Comparison of ENCODE assay signal across 10 mouse cellular contexts in genomic region chr6:72430989-72431921, GRCm38 (mm10). TPM values are rescaled to one million over a fixed set of nuclear protein-coding genes. Genes with fewer than 3 reads are reported as not detected.
DNase-seq lines count a peak whose midpoint lies in the region; ATAC-seq and TF ChIP-seq lines count a peak whose summit lies in the region.
"Had no signal": no experiment of that assay in that cellular context is flagged by ENCODE, and none has a peak within 500 bp of the region (broad histone marks: within the 10 kb centered on the region; RNA-seq: fewer than 3 reads in every experiment).

No protein-coding gene starts in this region.

- H3K27me3 ChIP-seq in midbrain, embryonic 12.5 days = no peaks in the 10 kb centered on the region
- H3K27me3 ChIP-seq in midbrain, embryonic 10.5 days (ENCODE audit: low read depth, poor library complexity, severe bottlenecking) = no peaks in the 10 kb centered on the region
- H3K27me3 ChIP-seq in limb, embryonic 15.5 days = no peaks in the 10 kb centered on the region

- no peak overlapping the region for H3K4me2 ChIP-seq in midbrain, embryonic 12.5 days (replicated peaks)
- H3K4me2 ChIP-seq in limb, embryonic 15.5 days = no peak overlapping the region

- H3K9ac ChIP-seq in midbrain, embryonic 12.5 days (replicated peaks) = no peak overlapping the region
- no peak overlapping the region for H3K9ac ChIP-seq in limb, embryonic 15.5 days

- 43% methylated on average over 5 of the region's 5 CpGs for WGBS in midbrain, embryonic 12.5 days
- 44% methylated on average over 5 of the region's 5 CpGs for WGBS in midbrain, embryonic 10.5 days
- 34% methylated on average over 5 of the region's 5 CpGs for WGBS in limb, embryonic 15.5 days

- ATAC-seq in midbrain, embryonic 12.5 days (ENCODE audit: low FRiP score, low read depth) = peak; percentile 58
- no peak for ATAC-seq in limb, embryonic 15.5 days (ENCODE audit: insufficient number of reproducible peaks, low FRiP score, low TSS enrichment, low read depth)

- H3K4me3 ChIP-seq in gastrocnemius, adult 2 months = no peak overlapping the region
- no peak overlapping the region for H3K4me3 ChIP-seq in midbrain, embryonic 12.5 days
- no peak overlapping the region for H3K4me3 ChIP-seq in midbrain, embryonic 10.5 days
- no peak overlapping the region for H3K4me3 ChIP-seq in limb, embryonic 15.5 days

- DNase-seq in gastrocnemius, adult 2 months = no peak
- no peak for DNase-seq in gastrocnemius, postnatal 36 days
- no peak for DNase-seq in midbrain, embryonic 10.5 days (ENCODE audit: low spot score)
- peak; percentile 78 for DNase-seq in telencephalon, adult 2 months (ENCODE audit: low read depth, low spot score)
- DNase-seq in cerebellum, postnatal 36 days = no peak
- DNase-seq in c-Kit-positive CD71-positive TER-119-positive erythroid progenitor cells, embryonic 14.5 days (ENCODE audit: low spot score) = no peak
- DNase-seq: heart, postnatal 36 days; lung, postnatal 14 days had no signal

- 0 out of 2 replicates have a peak, but pooled peaks cover 3% of the 10 kb centered on the region for H3K4me1 ChIP-seq in midbrain, embryonic 12.5 days
- H3K4me1 ChIP-seq in midbrain, embryonic 10.5 days = no peaks in the 10 kb centered on the region
- peaks cover 9% of the 10 kb centered on the region for H3K4me1 ChIP-seq in limb, embryonic 15.5 days

- no peaks in the 10 kb centered on the region for H3K9me3 ChIP-seq in midbrain, embryonic 12.5 days
- no peaks in the 10 kb centered on the region for H3K9me3 ChIP-seq in midbrain, embryonic 10.5 days (replicated peaks)
- no peaks in the 10 kb centered on the region for H3K9me3 ChIP-seq in limb, embryonic 15.5 days

- H3K27ac ChIP-seq in gastrocnemius, adult 2 months = peak overlapping the region; percentile 44
- no peak overlapping the region for H3K27ac ChIP-seq in midbrain, embryonic 12.5 days (replicated peaks)
- no peak overlapping the region for H3K27ac ChIP-seq in midbrain, embryonic 10.5 days (replicated peaks)
- H3K27ac ChIP-seq in limb, embryonic 15.5 days = 0 out of 2 replicates have a peak overlapping the region, but pooled peaks have one; percentile 3

- H3K36me3 ChIP-seq in midbrain, embryonic 12.5 days = peaks cover 71% of the 10 kb centered on the region
- H3K36me3 ChIP-seq in midbrain, embryonic 10.5 days = peaks cover 98% of the 10 kb centered on the region
- H3K36me3 ChIP-seq in limb, embryonic 15.5 days = peaks cover 87% of the 10 kb centered on the region

- TF ChIP-seq CTCF in gastrocnemius, adult 2 months (IDR thresholded peaks at IDR 0.05) = no peak

- intact Hi-C loops in gastrocnemius, adult 2 months (cut with DNase I) = no loop called here
- intact Hi-C loops in gastrocnemius, postnatal 36 days (cut with DNase I) = no loop called here

RNA-seq across cellular contexts. Expression of gene Mat2a, which starts 8.1 kb away (rescaled TPM):
- total RNA-seq in gastrocnemius, adult 2 months (2021) = 100 to 1,000 TPM; 130 to 164 TPM
- 100 to 1,000 TPM; 128 to 141 TPM for total RNA-seq in gastrocnemius, postnatal 36 days (2021)
- 422 and 441 TPM in 2 replicates for polyA plus RNA-seq in midbrain, embryonic 12.5 days (2016; fragmentation: Nextera tagmentation; extraction: Ambion mirVana)
- 431 and 439 TPM in 2 replicates for polyA plus RNA-seq in midbrain, embryonic 10.5 days (2016; fragmentation: Nextera tagmentation; extraction: Ambion mirVana)
- polyA plus RNA-seq in limb, embryonic 15.5 days (2015; fragmentation: Nextera tagmentation; extraction: Ambion mirVana) = 334 and 355 TPM in 2 replicates

RNA-seq across cellular contexts. Expression of gene Ggcx, which starts 17.1 kb away (rescaled TPM):
- 10 to 100 TPM; 12.2 to 17.3 TPM for total RNA-seq in gastrocnemius, adult 2 months (2021)
- total RNA-seq in gastrocnemius, postnatal 36 days (2021) = 10 to 100 TPM; 12.6 to 13.4 TPM
- polyA plus RNA-seq in midbrain, embryonic 12.5 days (2016; fragmentation: Nextera tagmentation; extraction: Ambion mirVana) = 20.6 and 24.3 TPM in 2 replicates
- polyA plus RNA-seq in midbrain, embryonic 10.5 days (2016; fragmentation: Nextera tagmentation; extraction: Ambion mirVana) = 15.3 and 21.5 TPM in 2 replicates
- 48.0 and 52.6 TPM in 2 replicates for polyA plus RNA-seq in limb, embryonic 15.5 days (2015; fragmentation: Nextera tagmentation; extraction: Ambion mirVana)

RNA-seq across cellular contexts. Expression of gene Vamp8, which starts 40.8 kb away (rescaled TPM):
- 10 to 100 TPM; 50.4 to 58.0 TPM for total RNA-seq in gastrocnemius, adult 2 months (2021)
- 10 to 100 TPM; 48.5 to 50.0 TPM for total RNA-seq in gastrocnemius, postnatal 36 days (2021)
- polyA plus RNA-seq in midbrain, embryonic 12.5 days (2016; fragmentation: Nextera tagmentation; extraction: Ambion mirVana) = 25.9 and 33.6 TPM in 2 replicates
- 35.7 and 35.8 TPM in 2 replicates for polyA plus RNA-seq in midbrain, embryonic 10.5 days (2016; fragmentation: Nextera tagmentation; extraction: Ambion mirVana)
- polyA plus RNA-seq in limb, embryonic 15.5 days (2015; fragmentation: Nextera tagmentation; extraction: Ambion mirVana) = 174 and 184 TPM in 2 replicates

RNA-seq across cellular contexts. Expression of gene Vamp5, which starts 51.0 kb away (rescaled TPM):
- total RNA-seq in gastrocnemius, adult 2 months (2021) = 100 to 1,000 TPM in 1 of 2 experiments, 10 to 100 TPM in 1; 97.5 to 102 TPM
- 100 to 1,000 TPM in 1 of 2 experiments, 10 to 100 TPM in 1; 83.0 to 107 TPM for total RNA-seq in gastrocnemius, postnatal 36 days (2021)
- polyA plus RNA-seq in midbrain, embryonic 12.5 days (2016; fragmentation: Nextera tagmentation; extraction: Ambion mirVana) = 10.2 and 12.7 TPM in 2 replicates
- polyA plus RNA-seq in midbrain, embryonic 10.5 days (2016; fragmentation: Nextera tagmentation; extraction: Ambion mirVana) = 12.0 and 12.9 TPM in 2 replicates
- polyA plus RNA-seq in limb, embryonic 15.5 days (2015; fragmentation: Nextera tagmentation; extraction: Ambion mirVana) = 20.5 and 22.2 TPM in 2 replicates

Comparison
In these comparisons a context has a peak if more than half of its experiments do, and no peak if none do; other contexts are left out.
1. H3K27ac ChIP-seq: peak in gastrocnemius, adult 2 months (single experiment) and limb, embryonic 15.5 days (single experiment); none in midbrain, embryonic 12.5 days (single experiment) and midbrain, embryonic 10.5 days (single experiment).